Mouse (Mus musculus): ENCODE measurements around the gene Ppp6r3. TPM values are rescaled to one million over a fixed set of nuclear protein-coding genes. Genes with fewer than 3 reads are reported as not detected.
A peak's percentile ranks its signal among the peaks of the same experiment; 100 is the strongest.

The Ppp6r3 gene
- polyA plus RNA-seq, 1 experiment from 2014 or later: 94.1 TPM

- Histone ChIP-seq H3K9ac (ENCODE audit: low read length) (no peak overlapping the region), H3K4me2 (ENCODE audit: low read depth, low read length, severe bottlenecking) (no peak overlapping the region), H3K36me3 (ENCODE audit: control insufficient read depth, insufficient read depth, low read length) (no peaks in the 10 kb centered on the region; the same call in 1 of the 2 replicates), H3K9me3 (ENCODE audit: control insufficient read depth, low read length) (no peaks in the 10 kb centered on the region), H3K27ac (ENCODE audit: low read depth, low read length) (no peak overlapping the region), H3K4me1 (replicated peaks; ENCODE audit: control insufficient read depth, insufficient read depth, low read length) (no peaks in the 10 kb centered on the region), H3K4me3 (ENCODE audit: low read depth, low read length) (no peak overlapping the region), H3K27me3 (ENCODE audit: control insufficient read depth, insufficient read depth, low read length) (no peaks in the 10 kb centered on the region)
- WGBS: 88% methylated on average over 9 of the region's 9 CpGs
- no peak for DNase-seq (ENCODE audit: low spot score)
- no peak for ATAC-seq (replicated peaks; ENCODE audit: low FRiP score)
These were observed 10.5 kb upstream of the Ppp6r3 start for GRCm38 (mm10) chr19:3586026-3586425.

- no peaks in the 10 kb centered on the region for H3K27me3 ChIP-seq (ENCODE audit: control insufficient read depth, insufficient read depth, low read length)
These were observed 5.8 kb upstream of the Ppp6r3 start for GRCm38 (mm10) chr19:3581326-3581725.

GRCm38 (mm10) chr19:3577911-3578290 is 2.4 kb upstream of the Ppp6r3 start:
- no peak overlapping the region for H3K4me2 ChIP-seq (ENCODE audit: low read depth, low read length, severe bottlenecking)
- H3K27me3 ChIP-seq (ENCODE audit: control insufficient read depth, insufficient read depth, low read length): no peaks in the 10 kb centered on the region
- peaks cover 6% of the 10 kb centered on the region; the same call in 1 of the 2 replicates for H3K4me1 ChIP-seq (replicated peaks; ENCODE audit: control insufficient read depth, insufficient read depth, low read length)
- no peaks in the 10 kb centered on the region for H3K36me3 ChIP-seq (ENCODE audit: control insufficient read depth, insufficient read depth, low read length)
- no peak overlapping the region for H3K9ac ChIP-seq (ENCODE audit: low read length)
- H3K4me3 ChIP-seq (ENCODE audit: low read depth, low read length): no peak overlapping the region
- no peak overlapping the region for H3K27ac ChIP-seq (ENCODE audit: low read depth, low read length)
- H3K9me3 ChIP-seq (ENCODE audit: control insufficient read depth, low read length): no peaks in the 10 kb centered on the region
- no peak for DNase-seq (ENCODE audit: low spot score)
- ATAC-seq (replicated peaks; ENCODE audit: low FRiP score): no peak

More at GRCm38 (mm10) chr19:3581326-3581725, 5.8 kb upstream of the Ppp6r3 start:
- no peak overlapping the region for H3K4me2 ChIP-seq (ENCODE audit: low read depth, low read length, severe bottlenecking)
- H3K4me3 ChIP-seq (ENCODE audit: low read depth, low read length): no peak overlapping the region
- peak; percentile 79 for DNase-seq (ENCODE audit: low spot score)
- H3K9ac ChIP-seq (ENCODE audit: low read length): no peak overlapping the region
- no peak overlapping the region for H3K27ac ChIP-seq (ENCODE audit: low read depth, low read length)
- 38% methylated on average over 7 of the region's 7 CpGs for WGBS
- no peaks in the 10 kb centered on the region for H3K9me3 ChIP-seq (ENCODE audit: control insufficient read depth, low read length)
- H3K36me3 ChIP-seq (ENCODE audit: control insufficient read depth, insufficient read depth, low read length): no peaks in the 10 kb centered on the region
- no peaks in the 10 kb centered on the region for H3K4me1 ChIP-seq (replicated peaks; ENCODE audit: control insufficient read depth, insufficient read depth, low read length)
- ATAC-seq (replicated peaks; ENCODE audit: low FRiP score): no peak

GRCm38 (mm10) chr19:3577265-3577910 is 1.8 kb upstream of the Ppp6r3 start:
- Histone ChIP-seq H3K4me2 (ENCODE audit: low read depth, low read length, severe bottlenecking) (no peak overlapping the region), H3K4me3 (ENCODE audit: low read depth, low read length) (no peak overlapping the region), H3K36me3 (ENCODE audit: control insufficient read depth, insufficient read depth, low read length) (no peaks in the 10 kb centered on the region), H3K9me3 (ENCODE audit: control insufficient read depth, low read length) (no peaks in the 10 kb centered on the region), H3K27me3 (ENCODE audit: control insufficient read depth, insufficient read depth, low read length) (no peaks in the 10 kb centered on the region), H3K4me1 (replicated peaks; ENCODE audit: control insufficient read depth, insufficient read depth, low read length) (peaks cover 6% of the 10 kb centered on the region; the same call in 1 of the 2 replicates), H3K9ac (ENCODE audit: low read length) (no peak overlapping the region), H3K27ac (ENCODE audit: low read depth, low read length) (no peak overlapping the region)
- ATAC-seq (replicated peaks; ENCODE audit: low FRiP score) (no peak), DNase-seq (ENCODE audit: low spot score) (no peak)
- 88% methylated on average over 4 of the region's 4 CpGs for WGBS

GRCm38 (mm10) chr19:3576451-3577264 is 1.1 kb upstream of the Ppp6r3 start:
- Histone ChIP-seq H3K36me3 (ENCODE audit: control insufficient read depth, insufficient read depth, low read length) (no peaks in the 10 kb centered on the region), H3K4me2 (ENCODE audit: low read depth, low read length, severe bottlenecking) (peak overlapping the region; percentile 45), H3K27me3 (ENCODE audit: control insufficient read depth, insufficient read depth, low read length) (no peaks in the 10 kb centered on the region), H3K9me3 (ENCODE audit: control insufficient read depth, low read length) (no peaks in the 10 kb centered on the region), H3K27ac (ENCODE audit: low read depth, low read length) (peak overlapping the region; percentile 41; the same call in 1 of the 2 replicates), H3K4me3 (ENCODE audit: low read depth, low read length) (peak overlapping the region; percentile 96), H3K4me1 (replicated peaks; ENCODE audit: control insufficient read depth, insufficient read depth, low read length) (peaks cover 6% of the 10 kb centered on the region; the same call in 1 of the 2 replicates), H3K9ac (ENCODE audit: low read length) (peak overlapping the region; percentile 32; the same call in 1 of the 2 replicates)
- ATAC-seq (replicated peaks; ENCODE audit: low FRiP score) (peak; percentile 25; the same call in 1 of the 2 replicates), DNase-seq (ENCODE audit: low spot score) (no peak)
- 74% methylated on average over 5 of the region's 5 CpGs for WGBS

- H3K4me2 ChIP-seq (ENCODE audit: low read depth, low read length, severe bottlenecking): peak overlapping the region; percentile 62; the same call in 1 of the 2 replicates
- no peaks in the 10 kb centered on the region for H3K27me3 ChIP-seq (ENCODE audit: control insufficient read depth, insufficient read depth, low read length)
- H3K9ac ChIP-seq (ENCODE audit: low read length): peak overlapping the region; percentile 88
- H3K36me3 ChIP-seq (ENCODE audit: control insufficient read depth, insufficient read depth, low read length): no peaks in the 10 kb centered on the region
- H3K27ac ChIP-seq (ENCODE audit: low read depth, low read length): peak overlapping the region; percentile 91
- H3K9me3 ChIP-seq (ENCODE audit: control insufficient read depth, low read length): no peaks in the 10 kb centered on the region
- ATAC-seq (replicated peaks; ENCODE audit: low FRiP score) (peak; percentile 58), DNase-seq (ENCODE audit: low spot score) (no peak)
- WGBS: under 1% methylated on average over 43 of the region's 50 CpGs
- H3K4me3 ChIP-seq (ENCODE audit: low read depth, low read length): peak overlapping the region; percentile 96
- peaks cover 6% of the 10 kb centered on the region; the same call in 1 of the 2 replicates for H3K4me1 ChIP-seq (replicated peaks; ENCODE audit: control insufficient read depth, insufficient read depth, low read length)
These were observed 295 bp downstream of the Ppp6r3 start for GRCm38 (mm10) chr19:3575276-3575631.

- H3K9ac ChIP-seq (ENCODE audit: low read length): peak overlapping the region; percentile 88
- no peak for DNase-seq (ENCODE audit: low spot score)
- H3K9me3 ChIP-seq (ENCODE audit: control insufficient read depth, low read length): no peaks in the 10 kb centered on the region
- H3K4me3 ChIP-seq (ENCODE audit: low read depth, low read length): peak overlapping the region; percentile 96
- WGBS: 3% methylated on average over 9 of the region's 9 CpGs
- peak overlapping the region; percentile 62 for H3K4me2 ChIP-seq (ENCODE audit: low read depth, low read length, severe bottlenecking)
- no peaks in the 10 kb centered on the region for H3K36me3 ChIP-seq (ENCODE audit: control insufficient read depth, insufficient read depth, low read length)
- H3K27me3 ChIP-seq (ENCODE audit: control insufficient read depth, insufficient read depth, low read length): no peaks in the 10 kb centered on the region
- no peak overlapping the region for H3K27ac ChIP-seq (ENCODE audit: low read depth, low read length)
- peaks cover 6% of the 10 kb centered on the region; the same call in 1 of the 2 replicates for H3K4me1 ChIP-seq (replicated peaks; ENCODE audit: control insufficient read depth, insufficient read depth, low read length)
- ATAC-seq (replicated peaks; ENCODE audit: low FRiP score): no peak
These were observed 905 bp downstream of the Ppp6r3 start for GRCm38 (mm10) chr19:3574593-3575094.

- ATAC-seq (replicated peaks; ENCODE audit: low FRiP score) (no peak), DNase-seq (ENCODE audit: low spot score) (no peak)
- H3K27me3 ChIP-seq (ENCODE audit: control insufficient read depth, insufficient read depth, low read length): no peaks in the 10 kb centered on the region
- no peak overlapping the region for H3K4me2 ChIP-seq (ENCODE audit: low read depth, low read length, severe bottlenecking)
- H3K9ac ChIP-seq (ENCODE audit: low read length): no peak overlapping the region
- no peaks in the 10 kb centered on the region for H3K4me1 ChIP-seq (replicated peaks; ENCODE audit: control insufficient read depth, insufficient read depth, low read length)
- H3K9me3 ChIP-seq (ENCODE audit: control insufficient read depth, low read length): peaks cover 3% of the 10 kb centered on the region; the same call in 1 of the 2 replicates
- H3K4me3 ChIP-seq (ENCODE audit: low read depth, low read length): no peak overlapping the region
- WGBS: 97% methylated on average over 3 of the region's 3 CpGs
- no peaks in the 10 kb centered on the region; the same call in 1 of the 2 replicates for H3K36me3 ChIP-seq (ENCODE audit: control insufficient read depth, insufficient read depth, low read length)
- no peak overlapping the region for H3K27ac ChIP-seq (ENCODE audit: low read depth, low read length)
These were observed 11.2 kb downstream of the Ppp6r3 start for GRCm38 (mm10) chr19:3564309-3564708.

Measured in forebrain, embryonic 11.5 days (tissue).